Mouse (Mus musculus) v-Abl transformed pro-B cells (cell line): ENCODE results near the gene Gm49776.
"Not testable (repeated sequence)": the region's sequence is repeated elsewhere in the genome, so short reads cannot be mapped to it uniquely, and the experiment has no call there.

ENCODE experiments used
- in situ Hi-C, 2 experiments: fragments of 400-800 bp; cut with MboI; formaldehyde crosslinking; loops; one replicate each; pipeline ENCODE4 v1.15.1; 2025; ENCODE audit not compliant: unreplicated experiment in 2 of 2

Gm49776 gene

DNA sequence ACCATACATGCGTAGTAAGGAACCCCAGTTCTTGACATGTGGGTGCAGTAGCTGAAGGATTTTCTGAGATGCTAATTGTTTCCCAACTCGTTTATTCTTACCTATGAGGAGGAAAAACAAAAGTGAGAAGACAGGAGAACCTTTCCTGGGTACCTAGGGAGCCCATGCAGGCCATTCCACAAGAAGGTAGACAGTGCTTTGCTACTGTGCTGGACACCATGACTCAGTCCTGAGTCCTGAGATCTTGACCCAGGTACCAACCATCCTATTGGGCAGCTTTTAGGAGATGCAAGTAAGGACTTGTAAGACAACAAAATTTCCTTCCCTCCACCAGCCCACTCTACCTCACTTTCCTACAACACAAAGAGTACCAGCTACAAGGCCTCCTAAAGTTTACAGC lies at the start of gene Gm49776:
Gene Gm49776 (minus strand): TSS at position 101 of the 400 bp plus-strand sequence.
- in situ Hi-C loops: no loop called here

DNA sequence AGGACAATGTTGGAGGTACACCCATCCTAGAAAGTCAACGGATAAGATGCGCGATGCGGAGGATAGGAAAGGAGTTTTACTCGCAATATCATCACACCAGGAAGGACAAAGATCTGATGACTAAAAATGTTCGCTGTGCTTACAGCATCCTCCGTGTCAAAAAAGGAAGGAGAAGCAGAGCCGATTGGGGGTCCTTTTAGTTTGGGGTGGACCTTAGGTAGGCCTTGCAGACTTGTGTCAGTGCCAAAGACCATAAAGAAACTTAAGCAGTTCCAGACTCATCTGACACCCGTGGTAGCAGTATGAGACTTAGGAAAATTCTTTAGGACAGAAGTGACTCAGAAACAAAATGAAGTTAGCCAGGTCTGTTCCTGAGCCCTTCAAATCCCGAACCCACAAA lies 31.5 kb upstream of the Gm49776 start:
- in situ Hi-C loops: not testable (repeated sequence)

DNA sequence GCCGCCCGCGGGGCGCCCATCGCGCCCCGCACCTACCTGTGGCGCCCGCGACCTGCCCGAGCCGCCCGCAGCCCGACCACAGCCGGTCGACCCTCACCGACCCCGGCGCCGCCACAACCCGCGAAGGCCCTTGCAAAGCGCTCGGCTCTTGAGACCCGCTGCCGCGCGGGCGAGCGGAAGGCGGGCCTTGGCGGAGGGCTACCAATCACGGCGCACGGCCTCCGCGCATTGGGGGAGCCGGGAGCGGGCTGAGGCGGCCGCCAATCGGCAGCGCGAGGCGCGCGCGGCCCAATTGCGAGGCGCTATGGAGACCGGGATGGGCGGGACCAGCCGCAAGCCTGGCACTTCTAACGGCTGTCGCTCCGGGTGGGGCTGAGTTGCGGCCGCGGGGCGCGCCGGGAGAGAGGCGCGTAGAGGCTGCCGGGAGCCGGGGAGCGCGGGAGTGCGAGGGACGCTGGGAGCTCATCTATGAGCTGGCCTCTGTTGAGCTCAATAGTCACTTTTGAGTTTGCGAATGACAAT lies 31.0 kb upstream of the Gm49776 start, which contains the start of gene Dgcr8:
Gene Dgcr8 (minus strand): TSS at position 180 of the 522 bp plus-strand sequence.
- in situ Hi-C loops: no loop called here

DNA sequence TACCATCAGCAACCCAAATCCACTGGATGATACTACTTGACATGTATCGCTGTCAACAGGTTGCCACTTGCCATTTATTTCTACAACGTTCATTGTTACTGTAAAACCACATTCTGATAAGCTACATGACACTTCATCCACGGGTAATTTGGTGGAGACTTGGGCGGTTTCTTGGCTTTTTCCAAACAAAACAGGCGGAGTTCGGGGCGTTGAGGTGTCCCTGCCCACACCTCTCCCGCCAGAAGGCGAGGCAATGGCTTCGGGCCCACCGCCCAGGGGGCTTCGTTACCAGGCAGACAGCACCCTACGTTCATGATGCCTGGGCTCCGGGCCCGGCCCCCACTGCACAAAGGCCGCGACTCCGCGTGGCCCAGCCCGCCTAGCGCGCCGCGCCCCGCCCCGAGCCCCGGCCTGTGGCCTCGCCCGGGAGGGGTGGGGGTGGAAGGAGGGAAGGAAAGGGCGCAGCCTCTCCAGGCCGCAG lies 30.5 kb upstream of the Gm49776 start:
- in situ Hi-C loops: no loop called here

DNA sequence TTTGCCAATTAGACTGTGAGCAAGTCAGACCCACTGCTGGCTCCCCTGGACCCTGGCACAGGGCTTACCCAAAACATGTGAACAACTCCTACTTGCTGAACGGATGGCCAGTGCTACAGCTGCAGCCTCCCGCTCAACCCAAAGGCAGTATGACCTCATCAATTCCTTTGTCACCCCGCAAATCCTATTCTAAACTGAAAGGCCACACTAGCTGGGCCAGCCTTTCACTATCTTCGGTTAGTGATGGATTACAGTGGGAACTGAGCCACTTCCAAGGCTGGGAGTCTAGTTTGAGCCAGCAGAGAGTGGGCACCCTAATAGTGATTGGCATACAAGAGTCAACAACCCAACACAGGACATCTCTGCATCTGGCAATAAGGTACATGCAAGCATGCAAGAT lies 30.0 kb upstream of the Gm49776 start:
- in situ Hi-C loops: no loop called here

DNA sequence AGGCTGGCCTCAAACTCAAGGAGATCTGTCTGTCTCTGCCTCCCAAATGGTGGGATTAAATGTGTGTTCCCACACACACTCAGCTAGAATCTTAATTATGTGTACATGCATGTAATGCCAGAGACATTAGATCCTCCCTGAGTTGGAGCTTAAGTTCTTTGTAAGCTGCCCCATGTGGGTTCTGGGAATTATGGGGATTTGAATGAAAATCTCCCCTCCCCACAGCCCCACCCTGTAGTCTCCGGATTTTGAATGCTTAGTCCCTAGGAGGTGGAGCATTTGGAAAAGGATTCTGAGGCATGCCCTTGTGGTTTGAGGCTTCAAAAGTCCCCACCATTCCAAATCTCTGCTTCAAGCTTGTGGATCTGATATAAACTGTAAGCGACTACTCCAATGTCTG lies 17.0 kb upstream of the Gm49776 start:
- in situ Hi-C loops: loop anchor here in 1 of 2 experiments (10.0 kb wide), 1 partner anchor 340 kb away; no protein-coding TSS in a partner anchor

DNA sequence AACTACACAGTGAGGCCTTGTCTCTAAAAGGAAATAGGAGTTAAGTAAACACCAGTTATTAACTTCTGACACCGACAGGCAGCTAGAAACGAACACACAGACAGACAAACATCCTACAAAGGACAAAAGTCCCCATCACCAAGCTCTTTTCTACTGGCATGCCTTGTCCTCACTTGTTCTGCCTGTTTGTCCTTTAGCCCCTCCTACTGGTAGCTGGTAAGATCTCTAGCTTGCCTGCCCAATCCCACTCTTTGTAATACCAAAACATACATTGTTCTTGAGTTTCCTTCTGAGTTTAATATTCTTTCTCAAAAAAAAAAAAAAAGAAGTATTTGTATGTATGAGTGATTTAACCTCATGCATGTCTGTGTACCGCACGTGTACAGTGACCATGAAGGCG lies 10.1 kb upstream of the Gm49776 start:
- in situ Hi-C loops: loop anchor here in 1 of 2 experiments (5.0 to 10.0 kb wide), 3 partner anchors 56 to 153 kb away; no protein-coding TSS in a partner anchor

DNA sequence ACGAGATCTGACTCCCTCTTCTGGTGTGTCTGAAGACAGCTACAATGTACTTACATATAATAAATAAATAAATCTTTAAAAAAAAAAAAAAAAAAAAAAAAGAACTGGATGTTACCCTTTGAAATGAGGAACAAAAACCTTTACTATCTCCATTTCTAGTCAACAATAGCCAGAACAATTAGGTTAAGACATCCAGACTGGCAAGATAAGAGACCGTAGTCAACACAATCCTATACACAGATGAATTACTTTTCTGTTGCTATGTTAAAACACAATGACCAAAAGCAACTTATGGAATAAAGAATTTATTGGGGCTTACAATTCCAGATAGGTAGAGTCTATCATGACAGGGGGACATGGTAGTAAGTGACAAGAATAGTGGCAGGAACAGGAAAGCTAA lies 6.9 kb upstream of the Gm49776 start:
- in situ Hi-C loops: loop anchor here in 1 of 2 experiments (5.0 to 10.0 kb wide), 3 partner anchors 53 to 150 kb away; no protein-coding TSS in a partner anchor

DNA sequence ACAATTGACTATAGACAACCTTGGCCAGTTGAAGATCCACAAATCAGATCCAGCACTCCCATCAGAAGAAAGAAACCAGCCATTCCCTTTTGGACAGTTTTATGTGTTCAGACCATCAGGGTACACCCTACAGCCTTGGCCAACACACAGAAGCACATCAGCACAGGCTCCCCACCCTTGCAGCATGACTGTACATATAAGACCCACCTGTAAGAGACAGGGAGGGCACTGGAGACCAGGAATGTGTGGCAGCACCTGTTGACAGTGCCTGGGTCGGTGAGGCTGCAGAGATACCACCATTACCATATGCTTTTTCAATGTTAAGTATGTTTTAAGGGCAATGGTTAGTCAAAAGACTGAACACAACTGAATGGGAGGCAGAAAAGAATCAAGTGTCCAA lies 4.3 kb downstream of the Gm49776 start:
- in situ Hi-C loops: no loop called here

DNA sequence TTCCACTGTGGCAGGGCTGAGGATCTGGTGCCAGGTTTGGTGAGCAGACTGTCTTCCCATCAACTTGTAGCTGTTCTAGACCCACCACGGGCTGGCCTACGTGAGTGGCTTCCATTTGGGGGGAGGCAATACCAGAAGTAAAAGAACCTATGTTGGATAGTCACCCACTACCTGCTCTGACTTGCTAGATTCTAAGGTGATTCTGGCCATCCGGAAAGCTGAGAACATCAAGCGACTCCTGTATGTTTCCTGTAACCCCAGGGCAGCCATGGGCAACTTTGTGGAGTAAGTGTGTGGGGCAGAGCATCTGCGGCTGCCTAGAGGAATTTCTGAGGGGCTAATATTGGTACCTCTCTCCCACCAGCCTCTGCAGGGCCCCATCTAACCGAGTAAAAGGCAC lies 5.4 kb downstream of the Gm49776 start:
- in situ Hi-C loops: no loop called here

DNA sequence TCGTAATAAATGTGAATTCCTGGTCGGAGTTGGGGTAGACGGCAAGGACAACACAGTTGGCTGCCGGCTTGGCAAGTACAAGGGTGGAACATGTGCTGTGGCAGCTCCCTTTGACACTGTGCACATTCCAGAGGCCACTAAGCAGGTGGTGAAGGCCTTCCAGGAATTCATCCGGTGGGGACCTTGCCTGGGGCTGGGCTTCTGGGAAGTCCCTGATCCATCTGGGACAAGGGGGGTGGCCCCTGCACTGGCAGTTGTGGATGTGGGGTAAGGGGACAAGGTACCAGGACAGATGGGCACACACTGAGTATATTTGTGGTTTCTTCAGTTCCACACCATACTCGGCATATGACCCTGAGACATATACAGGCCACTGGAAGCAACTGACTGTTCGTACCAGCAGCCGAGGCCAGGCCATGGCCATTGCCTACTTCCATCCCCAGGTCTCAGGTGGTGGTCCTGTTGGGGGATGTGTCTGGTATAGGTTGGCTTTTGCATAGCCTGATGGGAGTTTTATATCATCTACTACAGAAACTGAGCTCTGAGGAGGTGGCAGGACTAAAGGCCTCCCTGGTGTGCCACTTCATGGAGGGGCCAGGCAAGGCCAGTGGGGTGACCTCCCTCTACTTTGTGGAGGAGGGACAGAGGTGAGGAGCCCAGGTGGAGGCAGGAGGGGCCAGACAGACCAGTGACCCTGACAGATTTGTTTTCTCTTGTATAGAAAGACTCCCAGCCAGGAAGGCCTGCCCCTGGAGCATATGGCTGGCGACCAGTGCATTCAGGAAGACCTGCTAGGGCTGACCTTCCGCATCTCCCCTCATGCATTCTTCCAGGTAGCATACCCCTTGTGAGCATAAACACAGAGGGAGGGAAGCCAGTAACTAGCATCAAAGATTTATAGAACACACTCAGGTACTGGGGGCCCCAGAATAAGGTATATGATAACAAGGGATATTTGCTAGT lies 7.0 kb downstream of the Gm49776 start:
- in situ Hi-C loops: no loop called here

DNA sequence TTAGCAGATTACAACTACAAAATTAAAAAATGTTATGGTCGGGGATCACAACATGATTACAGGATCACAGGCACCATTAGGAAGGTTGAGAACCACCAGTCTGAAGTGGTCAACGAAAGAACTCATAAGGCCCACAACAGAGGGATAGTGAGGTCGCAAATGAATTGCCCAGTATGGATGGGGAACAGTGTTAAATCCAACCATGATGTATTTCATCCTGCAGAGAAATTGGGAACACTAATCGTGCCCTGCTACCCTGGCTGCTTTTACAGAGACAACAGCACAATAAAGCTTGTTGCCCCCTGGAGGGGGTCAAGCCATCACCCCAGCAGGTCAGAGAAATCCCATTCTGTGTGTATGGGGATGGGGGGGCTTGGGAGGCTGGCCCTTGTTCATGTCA lies 7.9 kb downstream of the Gm49776 start:
- in situ Hi-C loops: no loop called here

DNA sequence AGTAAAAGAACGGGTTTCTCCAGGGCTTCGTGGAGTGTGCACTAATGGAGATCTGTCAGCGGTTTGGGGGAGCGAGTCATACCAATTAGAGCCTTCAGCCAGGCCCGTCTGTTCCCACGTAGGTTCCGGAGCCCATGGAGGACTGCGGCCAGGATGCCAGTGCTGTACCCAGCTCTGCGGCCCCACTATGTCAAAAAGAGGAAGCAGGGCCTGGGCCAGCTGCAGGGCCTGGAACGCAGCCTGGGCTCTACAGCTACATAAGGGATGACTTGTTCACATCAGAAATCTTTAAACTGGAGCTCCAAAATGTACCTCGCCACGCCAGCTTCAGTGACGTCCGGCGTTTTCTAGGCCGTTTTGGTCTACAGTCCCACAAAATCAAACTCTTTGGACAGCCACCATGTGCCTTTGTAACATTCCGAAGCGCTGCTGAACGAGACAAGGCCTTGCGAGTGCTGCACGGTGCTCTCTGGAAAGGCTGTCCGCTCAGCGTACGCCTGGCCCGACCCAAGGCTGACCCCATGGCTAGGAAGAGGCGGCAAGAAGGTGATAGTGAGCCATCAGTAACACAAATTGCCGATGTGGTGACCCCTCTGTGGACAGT lies 8.7 kb downstream of the Gm49776 start:
- in situ Hi-C loops: loop anchor here in 1 of 2 experiments (10.0 kb wide), 1 partner anchor 1385 kb away; the partner anchor contains the start of gene Igll1

DNA sequence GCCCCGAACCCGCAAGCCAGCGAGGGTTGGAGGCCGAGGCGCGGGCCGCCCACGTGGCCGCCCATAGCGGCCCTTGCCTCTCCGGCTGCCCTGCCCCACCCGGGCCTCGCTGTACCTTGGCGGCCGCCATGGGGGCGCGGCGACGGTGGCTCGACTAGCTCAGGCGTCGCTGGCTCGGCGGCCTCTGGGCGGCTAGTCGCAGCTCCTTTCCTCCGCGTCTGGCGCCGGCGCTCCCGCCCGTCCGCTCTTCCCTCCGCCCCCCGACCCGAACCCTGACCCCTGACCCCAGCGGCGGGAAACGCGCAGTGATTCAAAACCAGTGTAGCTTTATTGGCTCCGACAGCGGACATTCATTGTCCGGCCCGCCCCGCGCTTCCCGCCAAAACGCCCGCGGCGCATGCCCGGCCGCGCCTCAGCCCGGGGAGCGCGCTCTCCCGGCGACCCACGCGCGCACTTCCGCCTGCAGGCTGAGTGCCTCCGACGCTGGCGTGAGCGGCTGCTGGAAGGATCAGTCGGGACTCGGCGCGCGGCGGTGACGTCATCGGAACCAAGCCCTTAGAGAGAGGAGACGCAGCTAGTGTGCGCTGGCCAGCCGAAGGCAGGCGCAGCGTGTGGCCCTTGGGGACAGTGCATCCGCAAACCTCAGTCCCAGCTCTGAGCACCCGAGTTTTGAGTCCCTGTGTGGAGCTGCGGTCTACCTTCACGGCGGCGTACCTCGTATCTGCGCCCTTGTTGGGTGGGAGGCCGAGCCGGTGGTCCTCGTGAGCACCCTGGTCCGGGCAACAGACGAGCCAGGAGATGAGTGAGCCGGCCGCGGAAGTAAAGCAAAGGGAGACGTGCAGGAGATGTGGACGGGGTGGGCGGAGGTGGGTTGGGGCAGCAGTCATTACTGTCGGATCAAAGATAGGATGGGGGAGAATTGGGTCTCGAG lies 9.4 kb downstream of the Gm49776 start, which contains the start of the genes Trmt2a and Ranbp1:
Gene Trmt2a (plus strand): TSS at position 247 of the 931 bp plus-strand sequence.
Gene Ranbp1 (minus strand): TSS at position 300 of the 931 bp plus-strand sequence.
- in situ Hi-C loops: loop anchor here in 1 of 2 experiments (10.0 kb wide), 1 partner anchor 1384 kb away; the partner anchor contains the start of gene Igll1

DNA sequence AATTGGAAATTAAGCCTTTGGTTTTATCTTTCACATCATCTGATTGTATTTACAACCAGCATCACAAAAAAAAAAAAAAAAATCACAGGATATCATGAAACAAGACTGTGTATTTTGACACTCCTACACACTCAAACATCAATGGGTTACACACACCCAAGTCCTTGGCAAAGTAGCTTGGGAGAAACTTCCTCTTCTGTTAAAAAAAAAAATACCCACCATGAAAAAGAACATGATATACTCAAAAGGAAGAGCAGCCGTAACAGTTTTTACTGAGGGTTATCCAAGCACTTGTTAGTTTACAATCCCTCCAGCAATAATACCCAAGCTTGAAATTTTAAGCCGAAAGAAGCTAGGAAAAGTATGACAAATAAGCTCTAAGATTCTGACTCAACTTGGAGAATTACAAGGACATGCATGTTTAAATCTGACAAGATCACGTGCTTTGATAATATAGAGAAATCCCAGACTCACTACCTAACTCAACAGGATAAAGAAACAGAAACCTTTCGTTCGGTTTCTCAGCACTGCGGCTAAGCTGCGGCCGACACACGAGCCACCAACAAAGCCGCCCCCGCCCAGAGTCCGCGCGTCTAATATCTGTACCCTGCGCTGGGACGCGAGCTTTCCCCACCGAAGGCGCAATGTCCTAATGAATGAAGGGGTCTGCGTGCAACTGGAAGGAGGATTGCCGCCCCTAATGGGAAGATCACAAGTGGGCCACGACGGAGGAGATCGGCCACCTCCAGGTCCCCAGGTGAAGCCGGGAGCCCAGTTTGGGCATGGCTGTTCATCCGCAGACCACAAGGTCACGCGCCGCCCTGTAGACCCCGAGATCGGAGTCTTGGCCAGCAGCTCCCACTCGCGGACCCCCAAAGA lies 10.4 kb downstream of the Gm49776 start:
- in situ Hi-C loops: loop anchor here in 1 of 2 experiments (10.0 kb wide), 1 partner anchor 1383 kb away; the partner anchor contains the start of gene Igll1

DNA sequence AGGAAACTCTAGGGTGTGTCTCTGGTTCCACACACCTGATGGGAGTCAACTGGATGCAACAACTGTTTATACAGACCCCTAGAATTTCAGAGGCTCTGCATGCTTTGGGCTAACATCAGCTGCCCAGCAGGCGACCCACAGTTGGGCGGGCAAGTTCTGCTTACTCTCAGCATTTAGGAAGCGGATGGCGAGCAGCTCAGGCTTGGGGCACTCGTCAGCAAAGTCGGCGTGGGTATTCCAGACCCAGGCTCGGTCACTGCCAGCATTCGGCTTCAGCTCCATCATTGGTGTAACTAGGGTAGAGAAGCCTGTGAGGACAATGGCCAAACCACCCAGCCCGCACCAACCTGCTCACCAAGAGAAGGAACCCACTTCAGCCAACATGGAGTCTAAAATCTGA lies 16.5 kb downstream of the Gm49776 start:
- in situ Hi-C loops: loop anchor here in 1 of 2 experiments (10.0 kb wide), 1 partner anchor 1377 kb away; the partner anchor contains the start of gene Igll1

DNA sequence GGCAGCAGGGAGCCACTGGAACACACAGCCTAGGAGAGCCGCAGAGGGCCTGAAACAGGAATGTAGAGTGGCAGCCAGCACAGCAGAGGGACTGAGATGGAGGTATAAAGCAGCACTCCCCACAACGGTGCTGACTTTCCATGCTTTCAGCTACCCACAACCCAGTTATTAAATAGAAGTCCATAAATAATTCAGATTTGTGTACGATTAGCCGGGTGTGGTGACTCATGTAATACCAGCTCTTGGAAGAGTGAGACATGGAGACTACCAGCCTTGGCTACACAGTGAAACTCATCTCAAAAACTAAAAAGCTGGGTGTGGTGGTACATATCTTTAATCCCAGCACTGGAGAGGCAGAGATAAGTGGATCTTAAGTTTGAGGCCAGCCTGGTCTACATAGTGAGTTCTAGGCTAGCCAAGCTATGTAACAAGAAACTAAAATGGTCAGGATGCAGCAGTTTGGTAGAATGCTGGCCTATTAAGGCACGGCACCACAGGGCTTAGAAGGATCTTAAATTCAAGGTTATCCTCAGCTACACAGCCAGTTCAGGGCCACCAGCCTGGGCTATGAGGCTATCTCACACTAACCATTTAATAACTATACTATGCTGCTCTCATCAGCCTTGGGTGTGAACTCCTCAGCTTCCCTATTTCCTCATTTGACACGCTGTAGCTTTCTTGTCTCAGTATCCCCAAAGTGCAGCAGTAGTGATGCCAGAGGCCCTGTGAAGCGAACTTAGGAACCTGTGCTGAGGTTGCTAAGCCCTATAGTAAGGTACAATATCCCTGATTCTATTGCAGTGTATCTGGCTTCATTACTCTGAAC lies 21.2 kb downstream of the Gm49776 start:
- in situ Hi-C loops: no loop called here
